Mouse (Mus musculus): Measurements from ENCODE around the gene Cabin1.
A peak's percentile ranks its signal among the peaks of the same experiment; 100 is the strongest.

Gene Cabin1

GRCm38 (mm10) chr10:75697693-75698092, 66.4 kb downstream of the Cabin1 start:
- DNase-seq: no peak

GRCm38 (mm10) chr10:75696597-75697355, 67.4 kb downstream of the Cabin1 start:
- DNase-seq: no peak

- no peak for DNase-seq
Measured at GRCm38 (mm10) chr10:75695521-75695920, 68.6 kb downstream of the Cabin1 start.

DNA sequence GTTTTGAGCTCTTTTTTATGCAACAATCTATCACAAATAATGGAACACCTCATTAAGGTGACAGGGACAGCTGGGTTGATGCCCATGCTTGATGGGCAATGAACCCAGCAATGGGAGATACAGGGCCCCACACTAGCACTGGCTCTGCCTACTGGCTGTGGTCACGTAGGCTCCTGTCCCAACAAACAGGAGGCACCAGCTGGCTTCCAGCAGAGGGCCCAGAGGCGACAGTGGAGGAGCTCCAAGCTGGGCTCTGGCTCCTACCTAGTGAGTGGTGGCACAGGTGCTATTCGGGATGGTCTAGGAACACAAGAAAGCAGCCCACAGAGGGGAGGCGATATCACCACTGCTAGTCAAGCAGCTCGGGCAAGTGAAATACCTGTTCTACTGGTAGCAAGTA, 69.1 kb downstream of the Cabin1 start:
- DNase-seq: no peak

- no peak for DNase-seq
Measured at GRCm38 (mm10) chr10:75694567-75694966, 69.6 kb downstream of the Cabin1 start.

- DNase-seq: no peak
Measured at GRCm38 (mm10) chr10:75693451-75694233, 70.5 kb downstream of the Cabin1 start.

GRCm38 (mm10) chr10:75688598-75688997, 75.5 kb downstream of the Cabin1 start:
- no peak for DNase-seq

- DNase-seq: no peak
Measured at GRCm38 (mm10) chr10:75686724-75687123, 77.4 kb downstream of the Cabin1 start.

DNA sequence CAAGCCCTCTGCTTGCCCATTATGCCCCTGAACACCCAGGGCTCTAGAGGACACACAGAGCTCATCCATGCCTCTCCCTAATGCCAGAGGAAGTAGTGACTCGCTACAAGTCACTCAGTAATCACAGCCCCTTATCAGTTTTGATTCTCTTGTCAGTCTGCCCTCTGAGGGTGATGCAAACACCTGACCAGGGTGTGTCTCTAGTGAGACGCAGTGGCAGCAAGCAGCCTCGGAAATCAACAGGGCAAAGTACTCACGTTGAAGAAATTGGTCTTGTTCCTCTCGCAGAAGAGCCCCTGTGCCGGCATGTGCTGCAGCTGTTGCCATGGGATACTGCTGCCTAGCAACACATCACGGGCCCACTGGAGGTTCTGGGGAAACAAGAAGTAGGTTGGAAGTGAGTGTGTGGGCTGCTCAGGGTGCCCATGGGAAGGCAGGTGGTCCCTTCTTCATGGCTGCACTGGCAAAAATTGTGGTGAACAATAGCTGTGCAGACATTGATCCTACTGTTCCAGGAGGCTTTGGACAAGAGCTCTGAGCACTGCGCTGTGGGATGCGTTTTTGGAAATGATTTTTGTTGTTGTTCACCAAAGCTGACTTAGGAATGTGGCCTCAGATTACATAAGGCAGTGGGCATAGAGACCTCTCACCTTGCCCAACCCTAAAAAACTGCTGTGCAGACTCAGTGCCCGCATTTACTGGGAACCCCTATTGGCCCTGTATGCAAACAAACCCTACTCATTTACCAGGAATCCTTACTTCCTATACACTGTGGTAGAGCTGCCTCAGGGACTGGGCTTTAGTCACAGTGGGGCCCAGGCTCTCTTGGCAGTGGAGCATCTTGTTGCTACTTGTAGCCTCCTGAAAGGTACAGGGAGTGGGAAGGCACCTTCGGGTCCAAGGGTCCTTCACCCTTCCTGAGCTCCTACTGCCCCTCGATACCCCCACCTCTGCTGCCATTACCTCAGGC, 79.8 kb downstream of the Cabin1 start:
- peak in 1 of 2 experiments; percentile 40 for DNase-seq

DNA sequence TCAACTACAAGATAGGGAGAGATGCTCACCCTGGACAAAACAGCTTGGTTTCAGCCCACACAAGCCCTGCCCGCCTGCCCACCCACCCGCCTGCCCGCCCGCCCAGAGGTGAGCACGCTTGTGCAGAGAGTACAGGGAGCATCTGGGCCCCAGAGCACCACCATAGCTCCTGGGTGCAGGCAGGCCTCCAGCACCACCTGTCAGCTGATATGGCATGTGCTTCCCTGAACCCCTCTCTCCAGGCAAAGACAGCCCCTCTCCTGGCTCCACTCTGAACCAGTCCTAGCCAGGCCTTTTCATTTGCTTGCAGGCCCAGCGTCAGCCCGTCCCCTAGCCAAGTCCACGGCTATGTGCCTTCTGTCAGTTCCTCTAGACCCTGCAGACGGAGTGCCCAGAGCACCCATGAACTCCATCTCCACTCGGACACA, 83.6 kb downstream of the Cabin1 start:
- DNase-seq: no peak

DNA sequence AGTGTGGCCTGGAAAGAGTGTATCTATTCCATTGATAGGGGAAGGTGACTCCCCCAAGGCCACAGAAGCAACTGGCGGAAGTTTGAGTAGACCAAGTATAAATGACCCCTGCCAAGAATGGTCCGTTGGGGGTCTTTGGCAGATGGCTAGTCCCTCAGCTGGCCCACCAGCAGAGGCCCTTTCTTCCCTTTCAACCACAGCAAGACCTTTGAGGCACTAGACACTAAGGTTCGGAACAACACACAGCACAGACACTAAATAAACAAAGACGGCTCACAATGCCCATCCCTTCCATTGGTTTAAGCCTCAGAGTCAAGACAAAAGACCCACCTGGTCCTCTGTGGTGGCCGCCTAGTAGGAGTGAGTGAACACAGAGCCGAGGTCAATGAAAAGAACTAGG, 84.9 kb downstream of the Cabin1 start:
- no peak for DNase-seq

DNA sequence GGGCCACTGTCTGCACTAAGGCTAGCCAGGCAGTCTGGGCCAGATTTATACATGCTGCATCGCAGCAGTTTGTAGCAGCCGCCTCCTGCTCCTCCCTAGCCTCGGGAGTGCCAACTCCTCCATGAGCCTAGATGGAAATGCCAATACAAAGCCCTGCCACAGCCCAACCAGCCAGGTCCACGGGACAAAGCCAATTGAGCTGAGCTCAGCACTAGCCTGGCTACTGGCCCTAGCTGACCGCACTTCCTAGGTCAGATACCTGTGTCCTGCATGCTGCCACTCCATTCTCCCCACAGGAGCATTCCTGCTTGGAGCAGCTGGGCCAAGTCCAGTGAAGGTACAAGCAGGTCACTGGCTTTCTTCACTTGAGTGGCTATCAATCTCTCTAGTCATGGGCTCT, 86.2 kb downstream of the Cabin1 start:
- DNase-seq: peak; percentile 69 to 76

GRCm38 (mm10) chr10:75677571-75677970, 86.6 kb downstream of the Cabin1 start:
- peak; percentile 40 to 67 for DNase-seq

- peak; percentile 57 to 82 for DNase-seq
Measured at GRCm38 (mm10) chr10:75676819-75677565, 87.1 kb downstream of the Cabin1 start.

DNA sequence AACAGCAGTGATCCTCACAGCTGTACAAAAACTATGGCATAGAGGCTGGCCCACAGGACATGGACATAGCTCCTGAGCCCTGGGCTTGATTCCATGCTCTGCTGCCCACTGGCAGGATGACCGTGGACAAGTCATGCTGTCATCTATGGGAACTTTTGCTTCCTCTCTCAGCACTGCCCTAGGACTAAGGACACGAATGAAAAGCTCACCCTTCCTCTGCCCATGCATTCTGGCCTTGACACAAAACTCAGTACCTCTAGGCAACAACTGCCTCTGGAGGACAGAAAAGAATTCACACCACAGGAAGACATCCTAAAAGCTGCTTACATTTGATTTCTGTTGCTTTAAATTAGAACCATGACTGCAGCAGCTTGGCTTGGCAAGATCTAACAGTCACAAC, 87.9 kb downstream of the Cabin1 start:
- DNase-seq: no peak

DNA sequence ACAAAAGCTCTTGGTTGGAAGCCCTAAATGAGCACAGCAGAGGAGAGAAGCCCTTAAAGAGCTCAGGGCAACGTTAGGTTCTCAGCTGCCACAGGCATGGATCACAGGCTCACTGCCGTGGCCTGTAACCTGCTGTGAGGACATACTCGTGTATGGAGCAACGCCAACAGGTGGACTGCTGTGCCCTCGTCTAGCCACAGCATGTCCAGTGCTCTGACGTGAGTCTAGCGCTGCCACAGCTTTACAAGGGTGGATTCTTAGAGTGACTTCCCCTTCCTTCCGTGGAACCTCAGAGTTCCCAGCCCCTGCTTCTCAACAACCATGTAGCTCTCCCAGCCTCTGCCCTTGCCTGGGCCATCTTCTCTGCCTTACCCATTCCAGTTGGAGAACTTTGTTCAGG, 88.5 kb downstream of the Cabin1 start:
- DNase-seq: peak; percentile 36 to 62

GRCm38 (mm10) chr10:75669936-75670335, 94.2 kb downstream of the Cabin1 start:
- DNase-seq: no peak

DNA sequence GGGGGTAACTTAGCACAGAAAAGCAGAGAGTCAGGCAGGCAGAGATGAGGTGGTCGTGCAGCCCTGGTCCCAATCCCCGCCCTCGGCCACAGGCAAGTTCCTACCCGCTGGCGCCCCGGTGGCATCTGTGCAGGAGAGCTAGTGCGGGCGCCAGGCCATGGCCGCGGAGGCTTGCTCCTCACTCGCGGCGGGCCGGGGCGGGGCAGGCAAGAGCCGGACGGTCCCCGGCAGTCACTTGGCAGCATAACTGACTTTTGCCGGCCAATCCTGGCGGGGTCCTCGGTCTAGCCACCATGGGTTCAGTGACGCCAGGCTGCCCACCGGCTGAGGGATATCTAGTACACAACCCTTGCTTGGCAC, 96.2 kb downstream of the Cabin1 start:
- peak; percentile 74 to 77 for DNase-seq

DNA sequence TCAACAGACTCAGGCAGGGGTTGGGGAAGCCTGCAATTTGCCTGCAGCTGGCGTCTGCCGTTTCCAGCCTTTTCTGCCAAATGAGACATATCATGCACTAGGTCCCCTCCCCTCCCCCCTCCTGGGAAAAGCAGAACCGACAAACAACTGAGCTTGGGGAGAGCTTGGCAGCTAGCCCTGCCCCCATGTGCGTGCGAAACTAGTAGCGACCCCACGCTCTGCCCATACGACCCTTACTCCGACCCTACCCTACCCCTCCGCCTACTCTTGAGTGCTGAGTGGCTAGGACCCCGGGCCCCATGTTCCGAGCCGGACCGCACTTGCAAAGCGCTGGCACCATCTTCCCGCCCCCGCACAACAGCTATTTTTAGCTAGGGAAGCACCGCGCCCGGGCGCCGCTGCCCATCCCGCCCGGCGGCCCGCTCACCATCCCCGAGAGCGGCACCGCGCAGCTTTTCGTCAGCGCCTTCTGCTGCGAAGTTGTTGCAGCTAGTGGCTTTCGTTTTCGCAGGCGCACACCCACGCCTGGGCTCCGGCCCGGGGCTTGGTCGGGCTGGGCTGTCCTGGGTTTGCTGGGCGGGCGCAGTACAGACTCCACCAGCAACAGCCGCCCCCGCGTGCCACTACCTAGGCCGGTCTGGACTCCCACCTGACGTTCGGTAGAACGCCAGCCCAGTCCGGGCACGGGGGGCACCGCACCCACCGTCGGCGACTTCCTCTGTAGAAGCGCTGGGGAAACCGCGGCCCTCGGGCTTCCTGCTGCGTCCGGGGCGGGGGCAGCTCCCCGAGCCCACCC, 96.8 kb downstream of the Cabin1 start:
- peak; percentile 73 to 78 for DNase-seq

DNA sequence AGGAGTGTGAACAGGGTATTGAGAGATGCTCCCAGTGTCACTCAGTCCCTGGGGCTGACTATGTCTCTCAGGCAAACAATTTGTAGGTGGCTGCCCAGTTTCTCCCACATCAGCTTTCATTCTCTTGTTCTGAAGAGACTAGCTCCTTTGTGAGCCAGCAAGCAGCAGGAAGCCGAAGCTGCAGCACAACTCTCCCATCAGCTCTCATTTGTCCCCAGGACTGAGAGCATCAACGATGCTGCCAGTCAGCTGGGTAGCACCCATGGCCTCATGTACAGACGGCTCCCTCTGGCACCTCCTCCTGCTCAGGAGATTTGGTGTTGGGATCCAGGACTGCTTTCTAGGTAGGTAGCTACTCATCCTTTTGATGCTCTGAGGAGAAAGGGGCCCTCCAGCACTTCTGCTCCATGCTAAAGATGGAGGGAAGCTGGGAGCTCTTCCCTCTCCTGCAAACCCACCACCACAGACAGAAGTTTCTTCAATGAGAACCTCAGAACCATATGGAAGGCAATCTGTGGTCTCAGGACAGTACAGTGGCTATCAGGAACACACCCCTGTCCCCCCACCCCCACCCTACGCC, 97.6 kb downstream of the Cabin1 start:
- DNase-seq: no peak

- no peak for DNase-seq
Measured at GRCm38 (mm10) chr10:75664673-75665270, 99.4 kb downstream of the Cabin1 start.

Measured in lung, adult 18-20 months (tissue).